Mouse (Mus musculus): Measurements from ENCODE around the gene Pan3. TPM values are rescaled to one million over a fixed set of nuclear protein-coding genes. Genes with fewer than 3 reads are reported as not detected.

The Pan3 gene
- total and polyA plus RNA-seq, 3 experiments, result 60.6 to 61.5 TPM; not detected in 1

- Histone ChIP-seq H3K79me2 (ENCODE audit: control insufficient read depth, insufficient read depth, low read length, poor library complexity) (peaks cover 65% of the 10 kb centered on the region), H3K9ac (ENCODE audit: control insufficient read depth, low read depth, low read length, poor library complexity, severe bottlenecking) (peak overlapping the region; percentile 99), H3K4me1 (ENCODE audit: control insufficient read depth in 1 of 2, insufficient read depth in 2 of 2, low read length in 2 of 2) (peaks cover 21 to 24% of the 10 kb centered on the region in 2 experiments), H3K36me3 (ENCODE audit: control insufficient read depth in 1 of 2, insufficient read depth in 2 of 2, low read length in 2 of 2) (peaks cover 9 to 31% of the 10 kb centered on the region in 2 experiments), H3K27ac (ENCODE audit: control insufficient read depth, low read depth, low read length) (peak overlapping the region; percentile 89), H3K9me3 (replicated peaks; ENCODE audit: insufficient read depth, low read length) (no peaks in the 10 kb centered on the region), H3K27me3 (ENCODE audit: control insufficient read depth in 1 of 2, insufficient read depth in 2 of 2, low read length in 2 of 2) (no peaks in the 10 kb centered on the region), H3K4me3 (ENCODE audit: control insufficient read depth in 1 of 2, insufficient read depth in 1 of 2, low read depth in 2 of 2, low read length in 2 of 2) (peak overlapping the region; percentile 65 to 88)
- TF ChIP-seq CHD1 (IDR thresholded peaks at IDR 0.05; ENCODE audit: low read depth, low read length), result peak; percentile 87; the same call in 1 of the 2 replicates
- TF ChIP-seq CHD2 (IDR thresholded peaks at IDR 0.05; ENCODE audit: low read length), result no peak
- peak; percentile 94 for TF ChIP-seq MXI1 (IDR thresholded peaks at IDR 0.05; ENCODE audit: low read depth, low read length)
- TF ChIP-seq JUND (IDR thresholded peaks at IDR 0.05; ENCODE audit: low read depth, low read length), result no peak
- no peak for TF ChIP-seq ZKSCAN1 (IDR thresholded peaks at IDR 0.05; ENCODE audit: low read depth, low read length)
- peak; percentile 26 to 30; a peak in 2 of 4 replicates for TF ChIP-seq EP300 (IDR thresholded peaks at IDR 0.05; ENCODE audit: low read depth in 1 of 2, low read length in 2 of 2)
- TF ChIP-seq CTCF (IDR thresholded peaks at IDR 0.05 in 2 of 3, conservative IDR thresholded peaks at IDR 0.05 in 1 of 3; ENCODE audit: control insufficient read depth in 1 of 3, insufficient read depth in 1 of 3, low read depth in 2 of 3, low read length in 3 of 3, poor library complexity in 1 of 3, severe bottlenecking in 1 of 3), result 0 out of 6 replicates have a peak, but pooled peaks of 1 of the 3 experiments have one; percentile 0
- TF ChIP-seq HCFC1 (IDR thresholded peaks at IDR 0.05; ENCODE audit: low read depth, low read length), result peak; percentile 74
- peak; percentile 50; the same call in 1 of the 2 replicates for TF ChIP-seq MYC (IDR thresholded peaks at IDR 0.05; ENCODE audit: low read depth, low read length)
- peak; percentile 52; the same call in 1 of the 2 replicates for TF ChIP-seq NRF1 (IDR thresholded peaks at IDR 0.05; ENCODE audit: insufficient read depth, low read depth, low read length, poor library complexity, severe bottlenecking)
- no peak; the same call in 1 of the 2 replicates for TF ChIP-seq TBP (IDR thresholded peaks at IDR 0.05; ENCODE audit: low read depth, low read length)
- no peak for TF ChIP-seq ZMIZ1 (IDR thresholded peaks at IDR 0.05; ENCODE audit: low read depth, low read length)
- peak; percentile 56 for TF ChIP-seq SIN3A (IDR thresholded peaks at IDR 0.05; ENCODE audit: low read length)
- peak; percentile 49 to 55; a peak in 2 of 4 replicates for TF ChIP-seq POLR2A (IDR thresholded peaks at IDR 0.05; ENCODE audit: control insufficient read depth in 1 of 2, insufficient read depth in 1 of 2, low read depth in 1 of 2, low read length in 2 of 2, poor library complexity in 1 of 2)
- TF ChIP-seq ETS1 (IDR thresholded peaks at IDR 0.05; ENCODE audit: low read depth, low read length), result peak; percentile 10; the same call in 1 of the 2 replicates
- peak; percentile 86 for TF ChIP-seq ELF1 (IDR thresholded peaks at IDR 0.05; ENCODE audit: low read depth, low read length)
- TF ChIP-seq MAFK (IDR thresholded peaks at IDR 0.05; ENCODE audit: borderline replicate concordance, low read depth, low read length), result no peak
- peak; percentile 81 for TF ChIP-seq MAX (IDR thresholded peaks at IDR 0.05; ENCODE audit: low read length)
- peak; percentile 35 for TF ChIP-seq NELFE (IDR thresholded peaks at IDR 0.05; ENCODE audit: low read depth, low read length)
- no peak for TF ChIP-seq ZC3H11A (IDR thresholded peaks at IDR 0.05; ENCODE audit: low read depth, low read length)
- no peak for TF ChIP-seq GABPA (IDR thresholded peaks at IDR 0.05; ENCODE audit: low read depth, low read length)
- TF ChIP-seq USF2 (IDR thresholded peaks at IDR 0.05; ENCODE audit: borderline replicate concordance in 1 of 2, insufficient read depth in 1 of 2, low read depth in 1 of 2, low read length in 2 of 2), result no peak
- TF ChIP-seq UBTF (IDR thresholded peaks at IDR 0.05; ENCODE audit: borderline replicate concordance, insufficient read depth, low read depth, low read length), result peak; percentile 93
- TF ChIP-seq MAZ (IDR thresholded peaks at IDR 0.05; ENCODE audit: low read depth, low read length), result peak; percentile 73; the same call in 1 of the 2 replicates
- TF ChIP-seq USF1 (IDR thresholded peaks at IDR 0.05; ENCODE audit: low read depth, low read length), result no peak
- no peak for TF ChIP-seq RAD21 (IDR thresholded peaks at IDR 0.05; ENCODE audit: low read depth, low read length)
- no peak for TF ChIP-seq RCOR1 (IDR thresholded peaks at IDR 0.05; ENCODE audit: low read depth, low read length)
- peak; percentile 3; the same call in 1 of the 2 replicates for TF ChIP-seq TCF12 (IDR thresholded peaks at IDR 0.05; ENCODE audit: low read depth, low read length)
- DNase-seq (ENCODE audit: low read depth, low spot score), result peak; percentile 82
Observed at GRCm38 (mm10) chr5:147430936-147431839, 1.2 kb downstream of the Pan3 start.
